ENCODE assay signal across 33 mouse cellular contexts in the genomic region with DNA sequence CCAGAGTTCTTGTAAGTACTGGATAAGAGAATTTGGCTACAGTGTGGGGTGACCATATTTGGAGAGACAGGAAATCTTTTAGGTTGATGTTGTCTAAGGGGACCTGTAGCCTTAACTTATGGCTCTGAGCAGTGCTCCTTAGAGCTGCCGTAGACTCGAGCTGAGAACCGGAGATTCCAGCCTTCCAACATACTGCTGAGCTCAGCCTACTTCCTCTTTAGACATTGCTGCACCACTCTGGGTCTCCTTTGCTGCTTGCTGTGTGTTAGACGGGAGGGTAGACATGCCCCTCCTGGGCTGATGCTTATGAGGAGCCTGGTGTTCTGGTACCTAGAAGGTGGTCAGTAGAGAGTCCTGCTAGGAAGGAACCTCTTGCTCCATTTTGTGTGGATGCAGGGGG. TPM values are rescaled to one million over a fixed set of nuclear protein-coding genes. Genes with fewer than 3 reads are reported as not detected.
DNase-seq lines count a peak whose midpoint lies in the region; ATAC-seq and TF ChIP-seq lines count a peak whose summit lies in the region.
"Had no signal": no experiment of that assay in that cellular context is flagged by ENCODE, and none has a peak within 500 bp of the region (broad histone marks: within the 10 kb centered on the region; RNA-seq: fewer than 3 reads in every experiment).

No protein-coding gene starts in this region.

- intact Hi-C loops in heart, postnatal 14 days (cut with DNase I) = no loop called here
- intact Hi-C loops in left cerebral cortex, adult 2 months (cut with DNase I) = no loop called here

- ATAC-seq in hematopoietic stem cell, adult 5-6 weeks (replicated peaks in 1 of 2; ENCODE audit: insufficient read depth in 1 of 2, low FRiP score in 2 of 2, low TSS enrichment in 1 of 2, low read depth in 1 of 2, poor library complexity in 2 of 2, severe bottlenecking in 2 of 2) = peak; percentile 20 to 53; a peak in 3 of 4 replicates
- ATAC-seq: forebrain, embryonic 14.5 days; inflammation-experienced regulatory T-cells, adult 6 months; midbrain, embryonic 16.5 days had no signal

- TF ChIP-seq CTCF in left cerebral cortex, adult 2 months (IDR thresholded peaks at IDR 0.05) = no peak
- no peak for TF ChIP-seq CTCF in bone marrow macrophage, adult 2 months (IDR thresholded peaks at IDR 0.05; ENCODE audit: low read depth, low read length)

- no peak overlapping the region for H3K4me3 ChIP-seq in left cerebral cortex, adult 2 months
- no peak overlapping the region for H3K4me3 ChIP-seq in bone marrow macrophage, adult 2 months (ENCODE audit: insufficient read depth, low read length)
- H3K4me3 ChIP-seq: embryonic facial prominence, embryonic 10.5 days; embryonic facial prominence, embryonic 15.5 days; hindbrain, embryonic 10.5 days; hindbrain, embryonic 15.5 days; limb, embryonic 13.5 days; lung, embryonic 15.5 days had no signal

- peaks cover 35% of the 10 kb centered on the region for H3K4me1 ChIP-seq in bone marrow macrophage, adult 2 months (ENCODE audit: control insufficient read depth, insufficient read depth, low read length)
- H3K4me1 ChIP-seq: embryonic facial prominence, embryonic 15.5 days; hindbrain, embryonic 15.5 days; limb, embryonic 13.5 days had no signal

- H3K27ac ChIP-seq in left cerebral cortex, adult 2 months = no peak overlapping the region
- H3K27ac ChIP-seq in bone marrow macrophage, adult 2 months (ENCODE audit: insufficient read depth, low read depth, low read length) = peak overlapping the region; percentile 6; the same call in 1 of the 2 replicates
- H3K27ac ChIP-seq: embryonic facial prominence, embryonic 10.5 days; embryonic facial prominence, embryonic 15.5 days; hindbrain, embryonic 10.5 days; hindbrain, embryonic 15.5 days; limb, embryonic 13.5 days; lung, embryonic 15.5 days had no signal

- peak; percentile 86 for DNase-seq in heart, adult 11 months
- no peak for DNase-seq in heart, postnatal 14 days
- peak; percentile 2 to 4 for DNase-seq in left cerebral cortex, adult 2 months (ENCODE audit: extremely low spot score in 1 of 2, low spot score in 2 of 2)
- DNase-seq in left cerebral cortex, adult 8-10 months (ENCODE audit: low spot score in 2 of 2) = no peak
- no peak for DNase-seq in cerebellum, postnatal 36 days
- DNase-seq: adrenal gland, postnatal 10 days; cerebellum, adult 11 months; cerebellum, postnatal 10 days; kidney, adult 18-20 months; kidney, postnatal 25 days; right cerebral cortex, postnatal 25 days; spleen, adult 18-20 months; thymus, adult 2 months; thymus, postnatal 36 days had no signal

- TF ChIP-seq POLR2A in bone marrow macrophage, adult 2 months (IDR thresholded peaks at IDR 0.05; ENCODE audit: borderline replicate concordance, low read depth, low read length) = no peak

RNA-seq across cellular contexts. Expression of gene Gbgt1, which starts 1.7 kb away (rescaled TPM):
- 1 to 10 TPM; 2.6 to 3.7 TPM for total RNA-seq in heart, postnatal 14 days (2021)
- total RNA-seq in left cerebral cortex, adult 2 months (2021) = 1 to 10 TPM; 1.8 to 2.9 TPM
- total RNA-seq in left cerebral cortex, adult 8-10 months (2022) = 1 to 10 TPM; 2.9 to 4.4 (median 3.5) TPM
- polyA plus RNA-seq in bone marrow macrophage, adult 2 months (2012; ENCODE audit: insufficient read depth, insufficient read length, missing spikeins) = 16.0 and 18.4 TPM in 2 replicates
- total RNA-seq in hematopoietic stem cell, adult 5-6 weeks (2017) = not detected in 2 replicates
- total RNA-seq: CH12.LX; neutrophil, adult 5-6 weeks had no signal
- polyA plus RNA-seq: C2C12; inflammation-experienced regulatory T-cells, adult 6 months; neural tube, embryonic 11.5 days had no signal

RNA-seq across cellular contexts. Expression of gene Gm10134, which starts 7.5 kb away (rescaled TPM):
- 1 to 10 TPM; 1.2 to 1.4 TPM for total RNA-seq in heart, postnatal 14 days (2021)
- 1 to 10 TPM in 1 of 2 experiments, not detected in 1; 1.9 TPM for total RNA-seq in left cerebral cortex, adult 2 months (2021)
- total RNA-seq in left cerebral cortex, adult 8-10 months (2022) = 1 to 10 TPM in 2 of 4 experiments, not detected in 2; 1.7 to 3.6 TPM
- 5.1 and 8.2 TPM in 2 replicates for polyA plus RNA-seq in bone marrow macrophage, adult 2 months (2012; ENCODE audit: insufficient read depth, insufficient read length, missing spikeins)
- not detected in 2 replicates for total RNA-seq in hematopoietic stem cell, adult 5-6 weeks (2017)
- total RNA-seq: CH12.LX; megakaryocyte, adult 5-6 weeks; neutrophil, adult 5-6 weeks had no signal
- polyA plus RNA-seq: C2C12; embryonic facial prominence, embryonic 10.5 days; forebrain, embryonic 14.5 days; heart, embryonic 11.5 days; hindbrain, embryonic 10.5 days; inflammation-experienced regulatory T-cells, adult 6 months; midbrain, embryonic 11.5 days; neural tube, embryonic 11.5 days had no signal

RNA-seq across cellular contexts. Expression of gene Ralgds, which starts 14.5 kb away (rescaled TPM):
- total RNA-seq in heart, postnatal 14 days (2021) = 10 to 100 TPM; 14.5 to 18.2 TPM
- total RNA-seq in left cerebral cortex, adult 2 months (2021) = 10 to 100 TPM; 81.1 to 92.6 TPM
- 100 to 1,000 TPM in 1 of 4 experiments, 10 to 100 TPM in 3; 89.1 to 103 (median 96.7) TPM for total RNA-seq in left cerebral cortex, adult 8-10 months (2022)
- polyA plus RNA-seq in bone marrow macrophage, adult 2 months (2012; ENCODE audit: insufficient read depth, insufficient read length, missing spikeins) = 30.6 and 37.0 TPM in 2 replicates
- total RNA-seq in hematopoietic stem cell, adult 5-6 weeks (2017) = 12.0 and 20.9 TPM in 2 replicates

RNA-seq across cellular contexts. Expression of gene Mrps2, which starts 30.6 kb away (rescaled TPM):
- 10 to 100 TPM; 41.5 to 44.7 TPM for total RNA-seq in heart, postnatal 14 days (2021)
- 10 to 100 TPM; 36.1 to 36.8 TPM for total RNA-seq in left cerebral cortex, adult 2 months (2021)
- total RNA-seq in left cerebral cortex, adult 8-10 months (2022) = 10 to 100 TPM; 37.5 to 40.1 (median 38.5) TPM
- polyA plus RNA-seq in bone marrow macrophage, adult 2 months (2012; ENCODE audit: insufficient read depth, insufficient read length, missing spikeins) = 23.7 and 24.9 TPM in 2 replicates
- total RNA-seq in hematopoietic stem cell, adult 5-6 weeks (2017) = 26.6 and 31.9 TPM in 2 replicates

RNA-seq across cellular contexts. Expression of gene 1700007K13Rik, which starts 32.3 kb away (rescaled TPM):
- total RNA-seq in heart, postnatal 14 days (2021) = not detected
- 1 to 10 TPM; 4.2 TPM for total RNA-seq in left cerebral cortex, adult 2 months (2021)
- total RNA-seq in left cerebral cortex, adult 8-10 months (2022) = 1 to 10 TPM; 2.4 to 6.3 (median 3.1) TPM
- not detected in 2 replicates for polyA plus RNA-seq in bone marrow macrophage, adult 2 months (2012; ENCODE audit: insufficient read depth, insufficient read length, missing spikeins)
- total RNA-seq in hematopoietic stem cell, adult 5-6 weeks (2017) = not detected in 2 replicates
- total RNA-seq: megakaryocyte, adult 5-6 weeks; neutrophil, adult 5-6 weeks had no signal
- polyA plus RNA-seq: liver, embryonic 16.5 days; thymus, adult 2 months had no signal

Comparison
In these comparisons a context has a peak if more than half of its experiments do, and no peak if none do; other contexts are left out.
1. DNase-seq: peak in heart, adult 11 months (single experiment) and left cerebral cortex, adult 2 months (2 of 2); none in heart, postnatal 14 days (0 of 2), left cerebral cortex, adult 8-10 months (0 of 2) and cerebellum, postnatal 36 days (0 of 2).